Mouse (Mus musculus): ENCODE data around the gene Rnf169. TPM values are rescaled to one million over a fixed set of nuclear protein-coding genes. Genes with fewer than 3 reads are reported as not detected.
"Not testable (repeated sequence)": the region's sequence is repeated elsewhere in the genome, so short reads cannot be mapped to it uniquely, and the experiment has no call there.

Rnf169 gene
- polyA plus RNA-seq, 1 experiment from 2014 or later, result 7.9 TPM

GRCm38 (mm10) chr7:99962536-99963236 is 17.6 kb downstream of the Rnf169 start:
- no peaks in the 10 kb centered on the region for H3K27me3 ChIP-seq
- H3K9ac ChIP-seq (replicated peaks), result no peak overlapping the region
- H3K9me3 ChIP-seq, result no peaks in the 10 kb centered on the region
- no peak for ATAC-seq (ENCODE audit: insufficient number of reproducible peaks, insufficient read depth, low FRiP score, low TSS enrichment, low read depth)
- H3K36me3 ChIP-seq, result no peaks in the 10 kb centered on the region
- H3K4me2 ChIP-seq, result no peak overlapping the region
- H3K4me1 ChIP-seq (replicated peaks), result peaks cover 33% of the 10 kb centered on the region
- WGBS, result 61% methylated on average over 8 of the region's 8 CpGs
- H3K27ac ChIP-seq, result no peak overlapping the region
- no peak overlapping the region for H3K4me3 ChIP-seq (replicated peaks)

GRCm38 (mm10) chr7:99961518-99961917 is 18.7 kb downstream of the Rnf169 start:
- Histone ChIP-seq H3K36me3 (no peaks in the 10 kb centered on the region), H3K4me2 (no peak overlapping the region), H3K27me3 (no peaks in the 10 kb centered on the region), H3K4me1 (replicated peaks) (peaks cover 23% of the 10 kb centered on the region), H3K9ac (replicated peaks) (no peak overlapping the region), H3K9me3 (no peaks in the 10 kb centered on the region), H3K4me3 (replicated peaks) (no peak overlapping the region), H3K27ac (no peak overlapping the region)
- 95% methylated on average over 2 of the region's 2 CpGs for WGBS
- no peak for ATAC-seq (ENCODE audit: insufficient number of reproducible peaks, insufficient read depth, low FRiP score, low TSS enrichment, low read depth)

GRCm38 (mm10) chr7:99960571-99960970 is 19.7 kb downstream of the Rnf169 start:
- H3K9me3 ChIP-seq; H3K4me3 ChIP-seq (replicated peaks); H3K27me3 ChIP-seq; H3K9ac ChIP-seq (replicated peaks); H3K4me2 ChIP-seq; H3K27ac ChIP-seq; H3K36me3 ChIP-seq; ATAC-seq (ENCODE audit: insufficient number of reproducible peaks, insufficient read depth, low FRiP score, low TSS enrichment, low read depth): not testable (repeated sequence)
- 81% methylated on average over 2 of the region's 2 CpGs for WGBS
- H3K4me1 ChIP-seq (replicated peaks), result peaks cover 14% of the 10 kb centered on the region

DNA sequence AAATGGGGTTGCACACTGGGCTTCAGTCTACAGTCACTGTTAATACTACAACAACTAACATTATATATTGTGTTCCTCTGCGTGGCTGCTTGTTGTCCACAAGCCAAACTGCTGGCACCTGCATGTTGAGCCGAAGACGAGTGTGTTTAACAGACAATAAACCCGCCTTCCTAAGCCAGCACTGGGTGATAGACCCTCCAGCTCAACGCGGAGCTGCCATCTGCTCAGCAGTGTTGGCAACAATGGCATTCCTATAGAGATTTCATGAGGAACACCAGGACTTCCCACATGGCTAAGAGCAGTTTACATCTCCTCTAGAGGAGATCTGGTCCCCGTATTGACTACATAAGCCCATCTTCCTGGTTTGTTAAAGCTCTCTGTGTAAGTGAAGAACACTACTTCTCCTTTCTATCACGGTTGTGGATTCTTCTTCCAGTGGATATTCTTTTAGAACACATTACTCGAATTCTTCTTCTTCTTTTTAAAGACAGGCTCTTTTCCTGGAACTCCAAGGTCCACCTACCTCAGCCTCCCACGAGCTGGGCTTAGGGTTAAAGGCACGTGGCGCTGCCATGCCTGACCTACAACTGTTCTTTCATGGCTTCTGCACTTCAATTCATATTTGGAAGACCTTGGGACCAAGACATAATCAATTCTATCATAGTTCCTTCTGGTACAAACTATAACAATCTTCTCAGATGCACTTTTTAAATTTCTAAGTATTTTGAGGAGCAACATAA is 22.9 kb downstream of the Rnf169 start:
- Histone ChIP-seq H3K4me3 (replicated peaks) (no peak overlapping the region), H3K9ac (replicated peaks) (no peak overlapping the region), H3K4me1 (replicated peaks) (0 out of 2 replicates have a peak, but pooled peaks cover 12% of the 10 kb centered on the region), H3K27ac (no peak overlapping the region), H3K4me2 (no peak overlapping the region), H3K27me3 (no peaks in the 10 kb centered on the region), H3K36me3 (0 out of 2 replicates have a peak, but pooled peaks cover 6% of the 10 kb centered on the region), H3K9me3 (no peaks in the 10 kb centered on the region)
- WGBS, result 80% methylated on average over 12 of the region's 12 CpGs
- no peak for ATAC-seq (ENCODE audit: insufficient number of reproducible peaks, insufficient read depth, low FRiP score, low TSS enrichment, low read depth)

DNA sequence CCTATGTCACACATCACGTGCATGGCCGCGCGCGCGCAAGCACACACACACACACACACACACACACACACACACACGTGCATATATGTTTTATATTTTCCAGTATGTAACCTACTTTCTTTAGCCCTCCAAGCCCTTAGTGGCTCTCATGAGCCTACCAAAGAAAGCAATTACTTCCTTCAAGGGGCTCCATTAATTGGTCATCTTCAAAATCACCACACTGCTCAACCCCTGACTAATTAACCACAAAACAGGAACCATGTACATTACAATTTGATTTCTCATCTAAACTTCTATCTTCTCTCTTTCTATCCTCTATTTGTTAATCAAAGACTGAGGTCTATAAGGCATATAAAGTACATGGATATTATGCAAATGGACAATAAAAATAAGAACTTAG is 24.2 kb downstream of the Rnf169 start:
- Histone ChIP-seq H3K9ac (replicated peaks) (no peak overlapping the region), H3K4me3 (replicated peaks) (no peak overlapping the region), H3K36me3 (peaks cover 18% of the 10 kb centered on the region; the same call in 1 of the 2 replicates), H3K27me3 (no peaks in the 10 kb centered on the region), H3K4me1 (replicated peaks) (0 out of 2 replicates have a peak, but pooled peaks cover 12% of the 10 kb centered on the region), H3K9me3 (no peaks in the 10 kb centered on the region), H3K27ac (no peak overlapping the region), H3K4me2 (no peak overlapping the region)
- no peak for ATAC-seq (ENCODE audit: insufficient number of reproducible peaks, insufficient read depth, low FRiP score, low TSS enrichment, low read depth)
- WGBS, result 94% methylated on average over 7 of the region's 7 CpGs

GRCm38 (mm10) chr7:99954212-99954611 is 26.0 kb downstream of the Rnf169 start:
- WGBS, result 83% methylated on average over 8 of the region's 8 CpGs
- no peak overlapping the region for H3K27ac ChIP-seq
- H3K36me3 ChIP-seq, result peaks cover 27% of the 10 kb centered on the region; the same call in 1 of the 2 replicates
- H3K4me3 ChIP-seq (replicated peaks), result no peak overlapping the region
- no peaks in the 10 kb centered on the region for H3K27me3 ChIP-seq
- H3K4me1 ChIP-seq (replicated peaks), result 0 out of 2 replicates have a peak, but pooled peaks cover 12% of the 10 kb centered on the region
- no peaks in the 10 kb centered on the region for H3K9me3 ChIP-seq
- ATAC-seq (ENCODE audit: insufficient number of reproducible peaks, insufficient read depth, low FRiP score, low TSS enrichment, low read depth), result no peak
- no peak overlapping the region for H3K4me2 ChIP-seq
- H3K9ac ChIP-seq (replicated peaks), result no peak overlapping the region

DNA sequence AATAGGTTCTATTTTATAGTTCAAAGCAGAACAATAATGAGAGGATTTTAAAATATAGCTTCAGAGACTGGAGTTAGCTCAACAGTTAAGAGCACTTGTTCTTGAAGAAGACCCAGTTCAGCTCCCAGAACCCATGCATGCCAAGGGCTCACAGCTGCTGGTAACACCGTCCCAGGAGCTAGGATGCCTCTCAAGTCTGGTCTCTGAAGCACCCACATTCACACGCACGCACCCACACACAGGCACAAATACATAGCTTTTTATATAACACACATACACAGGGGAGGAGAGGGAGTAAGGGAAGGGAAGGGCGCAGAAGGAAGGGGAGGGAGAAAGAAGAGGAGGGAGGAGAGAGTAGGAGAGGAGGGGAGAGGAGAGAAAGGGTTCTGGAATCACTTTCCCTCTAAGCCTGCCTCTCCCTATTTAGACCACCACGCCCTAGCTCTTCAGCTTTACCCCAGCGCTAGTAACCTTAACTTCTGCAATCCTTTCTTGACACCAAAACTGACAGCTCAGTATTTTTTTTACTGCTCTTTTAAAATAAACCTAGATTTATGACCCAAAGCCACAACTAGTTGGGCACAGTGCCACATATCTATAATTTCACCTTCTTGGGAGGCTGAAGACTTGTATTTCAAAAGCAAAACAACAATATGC is 26.7 kb downstream of the Rnf169 start:
- Histone ChIP-seq H3K9me3 (no peaks in the 10 kb centered on the region), H3K9ac (replicated peaks) (no peak overlapping the region), H3K4me3 (replicated peaks) (no peak overlapping the region), H3K4me2 (no peak overlapping the region), H3K27ac (no peak overlapping the region), H3K36me3 (peaks cover 28% of the 10 kb centered on the region), H3K27me3 (no peaks in the 10 kb centered on the region), H3K4me1 (replicated peaks) (0 out of 2 replicates have a peak, but pooled peaks cover 12% of the 10 kb centered on the region)
- WGBS, result 78% methylated on average over 6 of the region's 6 CpGs
- no peak for ATAC-seq (ENCODE audit: insufficient number of reproducible peaks, insufficient read depth, low FRiP score, low TSS enrichment, low read depth)

DNA sequence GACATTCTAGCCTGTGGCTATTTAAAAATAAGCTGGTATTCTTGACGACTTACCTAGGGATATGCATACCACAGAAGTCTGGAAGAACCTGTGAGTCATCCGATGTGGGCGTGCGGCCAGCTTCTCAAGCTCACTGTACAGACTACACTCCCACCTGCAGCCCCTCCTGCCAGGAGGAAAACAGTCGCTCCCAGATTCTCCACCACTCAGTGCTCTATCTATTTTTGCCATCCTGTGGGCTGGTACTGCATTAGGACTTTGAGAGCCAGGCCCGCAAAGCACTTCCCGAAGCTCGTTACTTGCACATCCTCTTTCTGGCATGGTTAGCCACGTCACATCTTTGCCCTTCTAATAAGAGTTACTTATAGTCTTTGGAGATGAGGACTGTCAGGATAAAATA is 32.9 kb downstream of the Rnf169 start:
- Histone ChIP-seq H3K27ac (no peak overlapping the region), H3K36me3 (peaks cover 76% of the 10 kb centered on the region), H3K4me1 (replicated peaks) (no peaks in the 10 kb centered on the region), H3K27me3 (no peaks in the 10 kb centered on the region), H3K4me3 (replicated peaks) (no peak overlapping the region), H3K4me2 (no peak overlapping the region), H3K9ac (replicated peaks) (no peak overlapping the region), H3K9me3 (no peaks in the 10 kb centered on the region)
- WGBS, result 89% methylated on average over 9 of the region's 9 CpGs
- ATAC-seq (ENCODE audit: insufficient number of reproducible peaks, insufficient read depth, low FRiP score, low TSS enrichment, low read depth), result no peak

GRCm38 (mm10) chr7:99946356-99946755 is 33.9 kb downstream of the Rnf169 start:
- H3K4me1 ChIP-seq (replicated peaks), result no peaks in the 10 kb centered on the region
- peaks cover 75% of the 10 kb centered on the region for H3K36me3 ChIP-seq
- 96% methylated on average over 4 of the region's 4 CpGs for WGBS

DNA sequence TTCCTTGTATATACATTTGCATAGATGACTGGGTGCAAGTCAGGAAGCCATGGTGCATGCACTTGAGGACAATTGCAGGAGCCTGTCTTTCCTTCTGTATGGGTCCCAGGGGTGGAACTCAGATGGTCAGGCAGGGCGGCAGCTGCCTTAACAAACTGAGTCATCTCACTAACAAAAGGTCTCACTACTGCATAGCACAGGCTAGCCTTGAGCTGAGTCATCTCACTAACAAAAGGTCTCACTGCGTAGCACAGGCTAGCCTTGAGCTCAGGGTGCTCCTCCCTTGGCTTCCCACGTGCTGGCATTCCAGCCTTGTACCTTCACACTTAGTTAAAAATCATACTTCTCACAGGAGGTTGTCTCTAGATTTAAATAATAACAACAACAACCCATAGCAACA is 34.3 kb downstream of the Rnf169 start:
- 91% methylated on average over 3 of the region's 3 CpGs for WGBS
- Histone ChIP-seq H3K36me3 (peaks cover 75% of the 10 kb centered on the region), H3K27me3 (no peaks in the 10 kb centered on the region), H3K4me3 (replicated peaks) (no peak overlapping the region), H3K4me1 (replicated peaks) (no peaks in the 10 kb centered on the region), H3K27ac (no peak overlapping the region), H3K9me3 (no peaks in the 10 kb centered on the region), H3K9ac (replicated peaks) (no peak overlapping the region), H3K4me2 (no peak overlapping the region)
- ATAC-seq (ENCODE audit: insufficient number of reproducible peaks, insufficient read depth, low FRiP score, low TSS enrichment, low read depth), result no peak

More at GRCm38 (mm10) chr7:99946356-99946755, 33.9 kb downstream of the Rnf169 start:
- Histone ChIP-seq H3K27me3 (no peaks in the 10 kb centered on the region), H3K9me3 (no peaks in the 10 kb centered on the region), H3K4me2 (no peak overlapping the region), H3K27ac (no peak overlapping the region), H3K4me3 (replicated peaks) (no peak overlapping the region), H3K9ac (replicated peaks) (no peak overlapping the region)
- ATAC-seq (ENCODE audit: insufficient number of reproducible peaks, insufficient read depth, low FRiP score, low TSS enrichment, low read depth), result no peak

- not testable (repeated sequence) for H3K27me3 ChIP-seq; H3K27ac ChIP-seq; H3K9me3 ChIP-seq; H3K4me1 ChIP-seq (replicated peaks); H3K9ac ChIP-seq (replicated peaks); H3K4me2 ChIP-seq; H3K4me3 ChIP-seq (replicated peaks); ATAC-seq (ENCODE audit: insufficient number of reproducible peaks, insufficient read depth, low FRiP score, low TSS enrichment, low read depth)
- 97% methylated on average over 22 of the region's 22 CpGs for WGBS
- peaks cover 81% of the 10 kb centered on the region for H3K36me3 ChIP-seq
Observed at GRCm38 (mm10) chr7:99945012-99945411, 35.2 kb downstream of the Rnf169 start.
